Mouse (Mus musculus) E14TG2a.4 (cell line): ENCODE results near the gene Ppp2r1b.

Source experiments
- CTCF ChIP-seq: conservative IDR thresholded peaks from 2 replicates; pipeline ENCODE4 v1.5.1; 2014; ENCODE audit warnings: low read length
- POU5F1 ChIP-seq: IDR thresholded peaks from 2 replicates; pipeline ENCODE4 v1.6.1; 2014; ENCODE audit warnings: low read length, borderline replicate concordance

GRCm38 (mm10) chr9:50857082-50857641 lies 12.1 kb downstream of the Ppp2r1b start:
- TF ChIP-seq CTCF (no peak), POU5F1 (no peak)
